Mouse (Mus musculus): ENCODE data around the gene Nipal4. TPM values are rescaled to one million over a fixed set of nuclear protein-coding genes. Genes with fewer than 3 reads are reported as not detected.

The Nipal4 gene
- polyA plus RNA-seq, 1 experiment from 2014 or later: not detected

GRCm38 (mm10) chr11:46123328-46123866 lies 42.9 kb downstream of the Nipal4 start:
- WGBS: 92% methylated on average over 8 of the region's 8 CpGs
- H3K36me3 ChIP-seq (ENCODE audit: control insufficient read depth, insufficient read depth, low read length): peaks cover 13% of the 10 kb centered on the region

GRCm38 (mm10) chr11:46122875-46123274 lies 43.4 kb downstream of the Nipal4 start:
- Histone ChIP-seq H3K9me3 (ENCODE audit: control insufficient read depth, low read length) (no peaks in the 10 kb centered on the region), H3K27ac (ENCODE audit: low read depth, low read length) (no peak overlapping the region), H3K4me1 (ENCODE audit: control insufficient read depth, insufficient read depth, low read length) (no peaks in the 10 kb centered on the region), H3K36me3 (ENCODE audit: control insufficient read depth, insufficient read depth, low read length) (peaks cover 13% of the 10 kb centered on the region), H3K27me3 (ENCODE audit: control insufficient read depth, insufficient read depth, low read length) (no peaks in the 10 kb centered on the region), H3K9ac (replicated peaks; ENCODE audit: low read depth, low read length) (no peak overlapping the region), H3K4me3 (ENCODE audit: low read depth, low read length) (no peak overlapping the region), H3K4me2 (ENCODE audit: low read depth, low read length) (no peak overlapping the region)
- no peak for ATAC-seq (ENCODE audit: low read depth)
- WGBS: 74% methylated on average over 4 of the region's 4 CpGs

More at GRCm38 (mm10) chr11:46123328-46123866, 42.9 kb downstream of the Nipal4 start:
- ATAC-seq (ENCODE audit: low read depth): no peak
- Histone ChIP-seq H3K4me1 (ENCODE audit: control insufficient read depth, insufficient read depth, low read length) (no peaks in the 10 kb centered on the region), H3K4me3 (ENCODE audit: low read depth, low read length) (no peak overlapping the region), H3K9ac (replicated peaks; ENCODE audit: low read depth, low read length) (no peak overlapping the region), H3K9me3 (ENCODE audit: control insufficient read depth, low read length) (no peaks in the 10 kb centered on the region), H3K4me2 (ENCODE audit: low read depth, low read length) (no peak overlapping the region), H3K27me3 (ENCODE audit: control insufficient read depth, insufficient read depth, low read length) (no peaks in the 10 kb centered on the region), H3K27ac (ENCODE audit: low read depth, low read length) (no peak overlapping the region)

GRCm38 (mm10) chr11:46121666-46122065 lies 44.6 kb downstream of the Nipal4 start:
- no peaks in the 10 kb centered on the region for H3K27me3 ChIP-seq (ENCODE audit: control insufficient read depth, insufficient read depth, low read length)
- no peak overlapping the region for H3K4me3 ChIP-seq (ENCODE audit: low read depth, low read length)
- no peak for ATAC-seq (ENCODE audit: low read depth)
- WGBS: 77% methylated on average over 4 of the region's 4 CpGs
- no peak overlapping the region for H3K27ac ChIP-seq (ENCODE audit: low read depth, low read length)
- H3K9me3 ChIP-seq (ENCODE audit: control insufficient read depth, low read length): no peaks in the 10 kb centered on the region
- no peaks in the 10 kb centered on the region for H3K4me1 ChIP-seq (ENCODE audit: control insufficient read depth, insufficient read depth, low read length)
- no peak overlapping the region for H3K4me2 ChIP-seq (ENCODE audit: low read depth, low read length)
- peaks cover 13% of the 10 kb centered on the region for H3K36me3 ChIP-seq (ENCODE audit: control insufficient read depth, insufficient read depth, low read length)
- no peak overlapping the region for H3K9ac ChIP-seq (replicated peaks; ENCODE audit: low read depth, low read length)

GRCm38 (mm10) chr11:46120084-46120483 lies 46.2 kb downstream of the Nipal4 start:
- H3K9me3 ChIP-seq (ENCODE audit: control insufficient read depth, low read length): no peaks in the 10 kb centered on the region
- peaks cover 13% of the 10 kb centered on the region for H3K36me3 ChIP-seq (ENCODE audit: control insufficient read depth, insufficient read depth, low read length)
- no peaks in the 10 kb centered on the region for H3K4me1 ChIP-seq (ENCODE audit: control insufficient read depth, insufficient read depth, low read length)
- H3K27ac ChIP-seq (ENCODE audit: low read depth, low read length): no peak overlapping the region
- H3K4me3 ChIP-seq (ENCODE audit: low read depth, low read length): no peak overlapping the region
- no peak overlapping the region for H3K9ac ChIP-seq (replicated peaks; ENCODE audit: low read depth, low read length)
- H3K4me2 ChIP-seq (ENCODE audit: low read depth, low read length): no peak overlapping the region
- no peaks in the 10 kb centered on the region for H3K27me3 ChIP-seq (ENCODE audit: control insufficient read depth, insufficient read depth, low read length)
- 93% methylated on average over 10 of the region's 10 CpGs for WGBS
- no peak for ATAC-seq (ENCODE audit: low read depth)

- WGBS: 30% methylated on average over 4 of the region's 4 CpGs
- H3K4me1 ChIP-seq (ENCODE audit: control insufficient read depth, insufficient read depth, low read length): no peaks in the 10 kb centered on the region
- H3K27ac ChIP-seq (ENCODE audit: low read depth, low read length): no peak overlapping the region
- H3K4me2 ChIP-seq (ENCODE audit: low read depth, low read length): no peak overlapping the region
- H3K9ac ChIP-seq (replicated peaks; ENCODE audit: low read depth, low read length): no peak overlapping the region
- peaks cover 13% of the 10 kb centered on the region for H3K36me3 ChIP-seq (ENCODE audit: control insufficient read depth, insufficient read depth, low read length)
- H3K27me3 ChIP-seq (ENCODE audit: control insufficient read depth, insufficient read depth, low read length): no peaks in the 10 kb centered on the region
- no peak overlapping the region for H3K4me3 ChIP-seq (ENCODE audit: low read depth, low read length)
- H3K9me3 ChIP-seq (ENCODE audit: control insufficient read depth, low read length): no peaks in the 10 kb centered on the region
- no peak for ATAC-seq (ENCODE audit: low read depth)
Observed at GRCm38 (mm10) chr11:46119624-46120023, 46.7 kb downstream of the Nipal4 start.

- 87% methylated on average over 2 of the region's 2 CpGs for WGBS
- peaks cover 13% of the 10 kb centered on the region for H3K36me3 ChIP-seq (ENCODE audit: control insufficient read depth, insufficient read depth, low read length)
- H3K4me1 ChIP-seq (ENCODE audit: control insufficient read depth, insufficient read depth, low read length): no peaks in the 10 kb centered on the region
- no peak for ATAC-seq (ENCODE audit: low read depth)
- no peak overlapping the region for H3K4me3 ChIP-seq (ENCODE audit: low read depth, low read length)
- no peaks in the 10 kb centered on the region for H3K9me3 ChIP-seq (ENCODE audit: control insufficient read depth, low read length)
- no peaks in the 10 kb centered on the region for H3K27me3 ChIP-seq (ENCODE audit: control insufficient read depth, insufficient read depth, low read length)
- no peak overlapping the region for H3K27ac ChIP-seq (ENCODE audit: low read depth, low read length)
- H3K4me2 ChIP-seq (ENCODE audit: low read depth, low read length): no peak overlapping the region
- H3K9ac ChIP-seq (replicated peaks; ENCODE audit: low read depth, low read length): no peak overlapping the region
Observed at GRCm38 (mm10) chr11:46116510-46116909, 49.8 kb downstream of the Nipal4 start.

- WGBS: 75% methylated on average over 9 of the region's 9 CpGs
- H3K4me2 ChIP-seq (ENCODE audit: low read depth, low read length): no peak overlapping the region
- ATAC-seq (ENCODE audit: low read depth): no peak
Observed at GRCm38 (mm10) chr11:46115411-46116173, 50.7 kb downstream of the Nipal4 start.

GRCm38 (mm10) chr11:46115011-46115410 lies 51.3 kb downstream of the Nipal4 start:
- Histone ChIP-seq H3K27ac (ENCODE audit: low read depth, low read length) (no peak overlapping the region), H3K27me3 (ENCODE audit: control insufficient read depth, insufficient read depth, low read length) (no peaks in the 10 kb centered on the region), H3K4me3 (ENCODE audit: low read depth, low read length) (no peak overlapping the region), H3K4me2 (ENCODE audit: low read depth, low read length) (no peak overlapping the region), H3K4me1 (ENCODE audit: control insufficient read depth, insufficient read depth, low read length) (no peaks in the 10 kb centered on the region), H3K9me3 (ENCODE audit: control insufficient read depth, low read length) (no peaks in the 10 kb centered on the region), H3K9ac (replicated peaks; ENCODE audit: low read depth, low read length) (no peak overlapping the region), H3K36me3 (ENCODE audit: control insufficient read depth, insufficient read depth, low read length) (peaks cover 13% of the 10 kb centered on the region)
- ATAC-seq (ENCODE audit: low read depth): no peak
- 71% methylated on average over 4 of the region's 4 CpGs for WGBS

More at GRCm38 (mm10) chr11:46115411-46116173, 50.7 kb downstream of the Nipal4 start:
- Histone ChIP-seq H3K36me3 (ENCODE audit: control insufficient read depth, insufficient read depth, low read length) (peaks cover 13% of the 10 kb centered on the region), H3K9me3 (ENCODE audit: control insufficient read depth, low read length) (no peaks in the 10 kb centered on the region), H3K27me3 (ENCODE audit: control insufficient read depth, insufficient read depth, low read length) (no peaks in the 10 kb centered on the region), H3K9ac (replicated peaks; ENCODE audit: low read depth, low read length) (no peak overlapping the region), H3K27ac (ENCODE audit: low read depth, low read length) (no peak overlapping the region), H3K4me3 (ENCODE audit: low read depth, low read length) (no peak overlapping the region), H3K4me1 (ENCODE audit: control insufficient read depth, insufficient read depth, low read length) (no peaks in the 10 kb centered on the region)

- 87% methylated on average over 7 of the region's 7 CpGs for WGBS
- H3K36me3 ChIP-seq (ENCODE audit: control insufficient read depth, insufficient read depth, low read length): peaks cover 7% of the 10 kb centered on the region
- no peaks in the 10 kb centered on the region for H3K27me3 ChIP-seq (ENCODE audit: control insufficient read depth, insufficient read depth, low read length)
- no peak overlapping the region for H3K9ac ChIP-seq (replicated peaks; ENCODE audit: low read depth, low read length)
- H3K4me3 ChIP-seq (ENCODE audit: low read depth, low read length): no peak overlapping the region
- no peak for ATAC-seq (ENCODE audit: low read depth)
- H3K9me3 ChIP-seq (ENCODE audit: control insufficient read depth, low read length): no peaks in the 10 kb centered on the region
- H3K4me1 ChIP-seq (ENCODE audit: control insufficient read depth, insufficient read depth, low read length): no peaks in the 10 kb centered on the region
- H3K27ac ChIP-seq (ENCODE audit: low read depth, low read length): no peak overlapping the region
- no peak overlapping the region for H3K4me2 ChIP-seq (ENCODE audit: low read depth, low read length)
Observed at GRCm38 (mm10) chr11:46114221-46114620, 52.1 kb downstream of the Nipal4 start.

All from neural tube, embryonic 14.5 days (tissue).